Mouse (Mus musculus) layer of hippocampus, adult 2 months (tissue): ENCODE data around the gene Lgals2. TPM values are rescaled to one million over a fixed set of nuclear protein-coding genes. Genes with fewer than 3 reads are reported as not detected.
A peak's percentile ranks its signal among the peaks of the same experiment; 100 is the strongest.
"Not testable (repeated sequence)": the region's sequence is repeated elsewhere in the genome, so short reads cannot be mapped to it uniquely, and the experiment has no call there.

Experiments
- DNase-seq, 2 experiments: peaks; one replicate each; pipeline ENCODE4 v3.0.0; 2022; ENCODE audit warnings: low spot score in 2 of 2
- H3K27ac ChIP-seq: fragments of 200-600 bp; 2 replicates; pipeline ENCODE4 v1.8.1; 2022
- H3K4me3 ChIP-seq: fragments of 200-600 bp; 2 replicates; pipeline ENCODE4 v1.8.1; 2022; ENCODE audit warnings: mild to moderate bottlenecking
- CTCF ChIP-seq: fragments of 200-600 bp; conservative IDR thresholded peaks from 2 replicates; pipeline ENCODE4 v1.8.1; 2022; ENCODE audit warnings: antibody characterized with exemption, mild to moderate bottlenecking, moderate library complexity
- total RNA-seq, 2 experiments: library from RNA; stranded (reverse); gene quantifications; 2 replicates each; pipeline ENCODE4 v1.2.3; 2021

The Lgals2 gene
- total RNA-seq, 2 experiments from 2014 or later = not detected

GRCm38 (mm10) chr15:78889401-78889853, 34.1 kb upstream of the Lgals2 start:
- no peak overlapping the region for H3K27ac ChIP-seq
- H3K4me3 ChIP-seq = no peak overlapping the region
- no peak for DNase-seq
- TF ChIP-seq CTCF = no peak

DNA sequence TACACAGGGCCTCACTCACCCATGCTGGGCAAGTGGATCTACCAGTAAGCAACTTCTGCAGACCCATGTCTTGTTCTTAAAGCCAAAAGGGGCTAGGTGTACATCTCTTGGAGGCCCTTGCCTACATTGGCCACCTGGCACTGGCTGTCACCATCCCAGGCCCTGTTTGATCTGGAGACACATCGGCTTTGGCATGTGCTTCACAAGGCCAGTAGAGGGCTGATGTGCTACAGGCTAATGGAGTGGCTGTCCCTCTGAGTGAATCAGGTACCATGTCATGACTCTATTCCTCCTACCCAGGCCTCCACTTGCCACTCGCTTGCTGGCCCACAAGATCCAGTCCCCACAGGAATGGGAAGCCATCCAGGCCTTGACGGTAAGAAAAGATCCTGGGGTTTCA, 26.5 kb upstream of the Lgals2 start:
- no peak for DNase-seq
- Histone ChIP-seq H3K27ac (no peak overlapping the region), H3K4me3 (no peak overlapping the region)
- TF ChIP-seq CTCF = 0 out of 2 replicates have a peak, but pooled peaks have one; percentile 10

- H3K4me3 ChIP-seq = no peak overlapping the region
- no peak for DNase-seq
- H3K27ac ChIP-seq = no peak overlapping the region
- no peak for TF ChIP-seq CTCF
These were observed 25.1 kb upstream of the Lgals2 start for GRCm38 (mm10) chr15:78880432-78880831.

DNA sequence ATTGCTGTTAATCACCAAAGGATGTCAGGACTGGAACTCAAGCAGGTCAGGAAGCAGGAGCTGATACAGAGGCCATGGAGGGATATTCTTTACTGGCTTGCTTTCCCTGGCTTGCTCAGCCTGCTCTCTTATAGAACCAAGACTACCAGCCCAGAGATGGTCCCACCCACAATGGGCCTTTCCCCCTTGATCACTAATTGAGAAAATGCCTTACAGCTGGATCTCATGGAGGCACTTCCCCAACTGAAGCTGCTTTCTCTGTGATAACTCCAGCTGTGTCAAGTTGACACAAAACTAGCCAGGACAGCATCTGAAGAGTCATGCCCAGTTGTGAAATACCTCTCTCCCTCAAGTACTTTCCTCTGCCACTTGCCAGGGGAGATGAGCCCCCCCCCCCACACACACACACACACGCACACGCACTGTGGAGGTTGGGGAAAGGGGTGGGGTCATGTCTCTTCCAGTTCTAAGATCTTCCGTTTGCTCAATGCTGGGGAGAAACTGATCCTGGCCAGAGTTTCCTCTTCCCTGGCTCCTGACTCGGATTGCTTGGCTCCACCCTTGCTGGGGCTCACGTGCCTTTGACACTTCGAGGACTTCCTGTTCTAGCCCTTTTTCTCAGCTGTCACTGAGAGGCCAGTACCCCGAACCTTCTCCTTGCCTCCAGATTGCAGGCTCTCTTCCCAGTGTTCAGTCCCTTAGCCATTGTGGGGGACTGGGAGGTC, 23.6 kb upstream of the Lgals2 start:
- not testable (repeated sequence) for H3K27ac ChIP-seq, DNase-seq, H3K4me3 ChIP-seq

DNA sequence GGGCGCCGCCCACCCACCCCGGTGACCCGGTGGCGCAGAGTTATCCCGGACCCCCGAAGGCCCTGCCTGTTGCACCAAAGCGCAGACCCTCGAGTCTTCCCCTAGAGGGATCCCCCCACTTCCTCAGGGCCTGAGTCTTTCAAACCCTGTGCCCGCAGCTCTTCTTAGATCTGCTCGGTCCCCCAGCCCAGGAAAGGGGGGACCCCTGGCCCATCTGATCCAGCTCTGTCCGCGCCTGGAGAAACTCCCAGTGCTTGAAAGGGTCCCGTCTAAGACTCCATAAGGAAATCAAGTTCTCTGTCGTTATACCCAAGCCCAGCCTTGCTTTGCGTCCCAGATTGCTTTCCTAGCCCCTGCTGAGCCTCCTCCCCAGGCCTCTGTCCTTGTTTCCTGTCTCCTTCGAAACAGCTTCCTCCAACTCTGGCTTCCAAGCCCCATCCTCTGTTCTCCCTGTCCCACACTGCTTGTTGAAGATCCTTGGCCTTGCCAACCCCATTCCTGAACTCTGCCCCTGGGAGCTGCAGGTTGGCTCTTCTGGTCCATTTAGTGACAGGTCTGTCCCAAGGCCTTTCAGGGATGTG, 22.6 kb upstream of the Lgals2 start:
- peak overlapping the region; percentile 92 for H3K4me3 ChIP-seq
- no peak for DNase-seq
- TF ChIP-seq CTCF = no peak
- peak overlapping the region; percentile 97 for H3K27ac ChIP-seq

- DNase-seq = peak; percentile 95 to 96
- Histone ChIP-seq H3K4me3 (peak within 1 kb of the TSS; percentile 92), H3K27ac (peak within 1 kb of the TSS; percentile 97)
- peak; percentile 54 for TF ChIP-seq CTCF
These were observed 21.9 kb upstream of the Lgals2 start, which contains the start of gene Gga1 for GRCm38 (mm10) chr15:78876991-78877809. TSS of gene Gga1 (plus strand) at chr15:78877190.

DNA sequence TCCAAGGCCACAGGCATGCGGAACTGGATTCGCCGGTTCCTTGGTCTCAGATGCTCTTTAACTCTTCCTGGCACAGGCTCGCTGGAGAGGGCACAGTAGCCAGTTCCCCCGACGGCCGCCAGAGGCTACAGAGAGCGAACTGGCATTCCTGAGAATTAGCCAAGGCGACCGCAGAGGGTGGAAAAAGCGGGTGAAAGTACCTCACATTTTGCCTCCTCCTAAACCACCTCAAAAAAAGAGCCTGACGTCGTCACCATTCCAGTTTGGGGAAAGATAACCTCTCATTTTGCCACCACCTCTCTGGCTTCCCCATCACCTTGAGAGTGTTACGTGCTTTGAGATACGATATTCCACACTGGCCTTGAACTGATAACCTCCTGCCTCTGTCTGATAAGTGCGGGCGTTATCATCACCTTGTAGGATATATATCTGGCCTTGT, 20.9 kb upstream of the Lgals2 start:
- peak overlapping the region; percentile 97 for H3K27ac ChIP-seq
- peak; percentile 69 to 78 for DNase-seq
- TF ChIP-seq CTCF = peak; percentile 90
- peak overlapping the region; percentile 92 for H3K4me3 ChIP-seq

GRCm38 (mm10) chr15:78875537-78875936, 20.2 kb upstream of the Lgals2 start:
- H3K4me3 ChIP-seq = no peak overlapping the region
- TF ChIP-seq CTCF = no peak
- no peak for DNase-seq
- 0 out of 2 replicates have a peak overlapping the region, but pooled peaks have one; percentile 97 for H3K27ac ChIP-seq

DNA sequence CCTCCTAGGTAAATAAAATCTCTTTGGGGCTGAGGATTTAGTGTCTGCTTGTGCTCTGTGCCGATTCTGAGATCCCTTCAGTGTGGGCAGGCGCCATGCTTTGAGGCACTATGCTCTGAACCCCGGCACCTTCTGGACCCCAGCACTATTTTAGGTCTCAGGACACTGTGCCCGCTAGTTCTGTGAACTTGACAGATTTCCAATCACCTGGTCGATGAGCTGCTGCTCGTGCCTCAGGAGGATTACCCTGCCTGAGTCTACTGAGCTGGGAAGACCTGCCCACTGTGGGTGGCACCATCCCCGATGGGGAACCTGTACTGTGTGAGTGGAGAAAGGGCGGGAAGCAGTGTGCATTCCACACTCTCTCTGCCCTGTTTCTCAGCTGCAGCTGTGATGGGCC, 19.7 kb upstream of the Lgals2 start:
- DNase-seq = no peak
- TF ChIP-seq CTCF = no peak
- Histone ChIP-seq H3K4me3 (no peak overlapping the region), H3K27ac (no peak overlapping the region)

- no peak for DNase-seq
- Histone ChIP-seq H3K27ac (no peak overlapping the region), H3K4me3 (no peak overlapping the region)
- TF ChIP-seq CTCF = peak; percentile 30; the same call in 1 of the 2 replicates
These were observed 18.6 kb upstream of the Lgals2 start for GRCm38 (mm10) chr15:78873803-78874435.

DNA sequence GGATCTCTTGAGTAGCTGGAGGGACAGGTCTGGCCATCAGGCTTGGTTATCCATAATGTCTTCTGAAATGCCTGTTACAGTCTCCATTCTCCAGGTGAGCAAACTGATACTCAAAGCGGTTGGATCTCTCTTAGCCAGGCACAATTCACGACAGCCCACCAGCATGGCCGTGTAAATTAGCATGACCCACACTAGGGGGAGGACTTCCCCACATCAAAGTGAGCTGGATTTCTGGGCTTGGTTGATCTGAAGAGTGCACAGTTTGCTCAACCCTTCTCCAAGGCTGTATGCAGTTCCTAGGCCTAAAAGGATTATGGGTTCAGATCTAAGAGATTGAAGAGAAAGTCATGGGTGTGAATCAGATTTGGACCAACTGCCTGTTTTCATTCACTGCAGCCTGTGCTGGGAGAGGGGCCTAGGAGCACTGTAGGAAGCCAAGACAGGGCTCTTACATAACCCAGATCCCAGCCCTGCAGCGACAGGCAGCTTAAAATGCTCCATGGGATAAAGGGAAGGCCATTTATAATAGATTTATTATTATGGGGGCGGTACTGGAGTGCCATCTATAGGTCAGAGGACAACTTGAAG, 16.8 kb upstream of the Lgals2 start:
- no peak for DNase-seq
- peak; percentile 37 for TF ChIP-seq CTCF
- no peak overlapping the region for H3K27ac ChIP-seq
- H3K4me3 ChIP-seq = no peak overlapping the region

DNA sequence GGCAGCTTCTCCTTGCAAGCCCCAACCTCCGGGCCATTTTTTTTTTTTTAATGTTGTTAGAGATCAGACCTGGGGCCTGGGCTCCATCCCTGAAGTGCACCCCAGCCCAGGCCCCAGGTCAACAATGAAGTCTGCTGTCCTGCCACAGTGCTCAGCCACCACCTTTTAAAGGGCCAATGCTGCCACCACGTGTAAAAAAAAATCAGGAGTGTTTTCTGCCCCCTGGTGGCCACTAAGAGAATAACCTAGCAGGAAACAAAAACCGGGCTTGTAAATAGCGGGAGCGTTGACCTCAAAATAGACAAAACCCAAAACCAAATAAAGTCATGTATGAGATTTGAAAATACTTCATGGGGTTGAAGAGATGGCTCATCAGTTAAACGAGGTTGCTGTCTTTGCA, 14.4 kb upstream of the Lgals2 start:
- H3K4me3 ChIP-seq = no peak overlapping the region
- DNase-seq = peak; percentile 33 to 40
- peak; percentile 89 for TF ChIP-seq CTCF

More for the DNA sequence above, 14.4 kb upstream of the Lgals2 start:
- no peak overlapping the region for H3K27ac ChIP-seq
